Mouse (Mus musculus) bone marrow, adult 2 months (tissue): ENCODE measurements at regions not wholly inside any gene's neighbourhood (a gene's known extent, or its start where the extent isn't known, plus 50 kb on each side); places are given as distances from the start of the nearest gene placed in this dataset.

Source experiments
- CTCF ChIP-seq: fragments of 200-500 bp; IDR thresholded peaks from 2 replicates; pipeline ENCODE4 v1.5.1; 2011; ENCODE audit warnings: low read length, control low read depth; ENCODE audit not compliant: control insufficient read depth, insufficient read depth
- POLR2A ChIP-seq: fragments of 200-500 bp; IDR thresholded peaks from 2 replicates; pipeline ENCODE4 v1.6.1; 2011; ENCODE audit warnings: low read depth, mild to moderate bottlenecking, control low read depth, low read length, borderline replicate concordance; ENCODE audit not compliant: control insufficient read depth

GRCm38 (mm10) chr1:92710321-92710839 is 61.7 kb upstream of the Otos start:
- TF ChIP-seq CTCF (no peak), POLR2A (no peak)
